Mouse (Mus musculus) layer of hippocampus, adult 2 months (tissue): ENCODE data around the gene Pamr1. TPM values are rescaled to one million over a fixed set of nuclear protein-coding genes. Genes with fewer than 3 reads are reported as not detected.
A peak's percentile ranks its signal among the peaks of the same experiment; 100 is the strongest.

ENCODE experiments used
- DNase-seq, 2 experiments: peaks; one replicate each; pipeline ENCODE4 v3.0.0; 2022; ENCODE audit warnings: low spot score in 2 of 2
- H3K27ac ChIP-seq: fragments of 200-600 bp; 2 replicates; pipeline ENCODE4 v1.8.1; 2022
- H3K4me3 ChIP-seq: fragments of 200-600 bp; 2 replicates; pipeline ENCODE4 v1.8.1; 2022; ENCODE audit warnings: mild to moderate bottlenecking
- CTCF ChIP-seq: fragments of 200-600 bp; conservative IDR thresholded peaks from 2 replicates; pipeline ENCODE4 v1.8.1; 2022; ENCODE audit warnings: antibody characterized with exemption, mild to moderate bottlenecking, moderate library complexity
- total RNA-seq, 2 experiments: library from RNA; stranded (reverse); gene quantifications; 2 replicates each; pipeline ENCODE4 v1.2.3; 2021

Gene Pamr1
- total RNA-seq, 2 experiments from 2014 or later: 8.0 to 8.3 TPM

DNA sequence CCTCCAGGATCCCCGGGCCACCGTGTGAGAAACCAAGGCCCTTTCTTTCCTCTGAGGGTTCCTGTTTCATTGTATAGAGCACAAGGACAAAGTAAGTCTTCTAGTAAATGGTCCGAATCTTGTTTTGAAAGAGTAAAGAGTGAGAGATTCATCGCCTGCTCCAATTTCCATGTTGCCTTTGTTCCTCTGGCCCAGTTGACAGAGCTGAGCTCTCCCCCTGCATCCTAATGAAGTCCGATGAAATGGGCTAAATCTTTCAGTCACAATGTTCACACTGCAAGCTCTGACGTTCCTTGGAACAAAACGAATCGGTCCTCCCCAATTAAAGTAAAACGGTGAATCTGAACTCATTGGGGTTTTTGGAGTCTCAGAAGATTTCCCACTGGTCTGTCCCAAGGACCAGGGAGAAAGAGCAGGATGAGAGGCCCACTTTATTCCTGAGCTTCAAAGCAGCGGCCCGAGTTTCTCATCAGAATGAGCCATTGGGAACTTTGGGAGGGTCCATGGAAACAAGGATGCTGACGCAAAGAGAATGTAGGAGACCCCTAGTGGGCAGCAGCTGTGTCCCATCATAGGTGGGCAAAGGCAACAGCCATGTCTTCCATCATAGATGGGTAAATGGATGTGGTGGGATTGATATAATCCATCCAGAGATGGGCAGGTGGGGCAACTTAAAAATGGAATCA is 71.1 kb downstream of the Pamr1 start:
- no peak overlapping the region for H3K4me3 ChIP-seq
- 0 out of 2 replicates have a peak, but pooled peaks have one; percentile 21 for TF ChIP-seq CTCF
- peak overlapping the region; percentile 88 for H3K27ac ChIP-seq
- peak; percentile 23 to 80 for DNase-seq

DNA sequence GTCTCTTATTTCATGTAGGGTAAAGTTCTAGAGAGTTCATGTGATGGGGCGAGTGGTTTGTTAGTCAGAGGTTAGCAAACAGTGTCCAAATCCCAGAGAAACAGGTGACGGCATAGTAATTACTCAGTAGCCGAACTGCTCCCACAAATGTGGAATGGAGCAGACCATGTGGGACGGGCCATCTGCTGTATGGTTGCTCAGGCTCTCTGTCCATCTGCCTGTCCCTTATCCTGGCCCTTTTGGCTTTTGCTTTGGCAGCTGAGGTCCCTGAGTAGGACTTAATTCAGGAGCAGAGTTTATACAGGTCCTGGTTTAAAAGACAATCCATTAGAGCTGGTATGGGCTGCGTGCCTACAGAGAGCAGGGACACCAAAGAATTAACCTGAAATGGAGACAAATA is 72.4 kb downstream of the Pamr1 start:
- DNase-seq: no peak
- H3K4me3 ChIP-seq: no peak overlapping the region
- no peak for TF ChIP-seq CTCF
- peak overlapping the region; percentile 78 for H3K27ac ChIP-seq

DNA sequence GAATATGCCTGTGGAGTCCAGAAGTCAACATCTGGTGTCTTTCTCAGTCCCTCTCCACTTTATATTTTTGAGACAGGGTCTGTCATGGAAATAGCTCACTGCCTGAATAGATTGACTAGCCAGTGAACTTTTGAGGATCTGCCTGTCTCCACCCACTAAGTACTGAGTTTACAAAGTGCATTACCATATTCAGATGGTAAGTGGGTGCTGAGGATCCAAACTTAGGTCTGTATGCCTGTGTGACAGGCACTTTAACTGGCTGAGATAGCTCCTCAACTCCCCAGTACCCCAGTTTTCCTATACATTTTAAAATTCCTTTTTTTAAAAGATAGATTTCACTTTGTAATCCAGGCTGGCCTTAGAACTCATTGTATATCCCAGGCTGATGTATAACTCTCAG is 73.1 kb downstream of the Pamr1 start:
- Histone ChIP-seq H3K4me3 (no peak overlapping the region), H3K27ac (peak overlapping the region; percentile 78)
- TF ChIP-seq CTCF: no peak
- DNase-seq: no peak

DNA sequence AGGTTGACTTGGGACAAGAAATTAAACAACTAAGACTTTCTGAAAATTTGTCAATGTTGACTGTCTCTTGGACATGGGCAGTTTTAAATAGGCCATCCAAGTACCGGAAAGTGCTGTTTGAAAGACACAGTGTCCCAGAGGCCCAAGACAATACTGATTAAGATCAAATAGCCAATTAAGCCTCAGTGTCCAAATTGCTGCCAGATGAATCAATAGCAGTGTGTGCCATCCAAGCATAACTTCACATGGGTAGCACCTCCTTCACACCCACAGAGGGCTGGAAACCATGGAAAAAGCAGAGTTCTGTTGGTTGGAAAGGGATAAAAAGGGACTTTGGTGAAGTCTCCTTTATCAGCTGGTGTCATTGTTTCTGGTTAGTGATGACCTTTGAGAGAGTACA is 74.7 kb downstream of the Pamr1 start:
- no peak for TF ChIP-seq CTCF
- Histone ChIP-seq H3K4me3 (no peak overlapping the region), H3K27ac (peak overlapping the region; percentile 77)
- DNase-seq: peak in 1 of 2 experiments; percentile 29

DNA sequence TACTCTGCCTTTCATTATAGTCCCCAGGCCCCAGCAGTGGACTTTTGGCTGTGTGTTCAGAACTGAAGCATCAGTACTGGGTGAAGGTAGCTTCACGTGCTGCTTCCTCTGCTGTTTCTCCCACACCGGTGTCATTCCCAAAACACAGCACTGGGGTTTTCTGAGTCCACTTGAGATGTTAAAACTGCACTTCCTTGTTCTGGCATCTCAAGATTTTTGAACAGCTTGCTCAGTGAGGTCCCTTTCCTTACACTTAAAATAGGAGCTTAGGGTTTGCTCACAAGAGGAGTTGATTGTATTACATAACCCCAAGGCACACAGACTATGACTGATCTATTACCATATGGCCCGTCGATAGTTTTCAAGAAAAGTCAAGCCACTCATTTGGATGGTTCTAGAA is 82.5 kb downstream of the Pamr1 start:
- no peak overlapping the region for H3K4me3 ChIP-seq
- no peak for DNase-seq
- H3K27ac ChIP-seq: peak overlapping the region; percentile 93; the same call in 1 of the 2 replicates
- TF ChIP-seq CTCF: no peak

DNA sequence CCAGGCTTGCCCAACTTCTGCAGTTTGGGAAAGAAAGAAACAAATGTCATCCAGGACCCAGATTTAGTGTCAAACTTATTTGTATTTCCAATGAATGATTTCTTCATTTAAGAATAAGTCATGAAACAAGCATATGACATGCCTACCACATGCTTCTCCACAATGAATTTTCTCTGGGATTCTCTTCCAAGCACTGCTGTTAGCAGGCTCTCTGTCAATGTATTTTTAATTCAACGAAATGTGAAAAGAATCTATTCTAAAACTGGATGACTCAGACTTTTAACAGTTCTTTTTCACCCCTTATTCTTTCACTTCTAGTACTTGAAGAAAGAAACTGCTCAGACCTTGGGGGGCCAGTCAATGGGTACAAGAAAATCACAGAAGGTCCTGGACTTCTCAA is 84.2 kb downstream of the Pamr1 start:
- Histone ChIP-seq H3K27ac (peak overlapping the region; percentile 93), H3K4me3 (no peak overlapping the region)
- no peak for TF ChIP-seq CTCF
- no peak for DNase-seq

GRCm38 (mm10) chr2:102635523-102636060 is 85.8 kb downstream of the Pamr1 start:
- peak in 1 of 2 experiments; percentile 41 for DNase-seq
- peak overlapping the region; percentile 9; the same call in 1 of the 2 replicates for H3K4me3 ChIP-seq
- no peak for TF ChIP-seq CTCF
- H3K27ac ChIP-seq: peak overlapping the region; percentile 93

DNA sequence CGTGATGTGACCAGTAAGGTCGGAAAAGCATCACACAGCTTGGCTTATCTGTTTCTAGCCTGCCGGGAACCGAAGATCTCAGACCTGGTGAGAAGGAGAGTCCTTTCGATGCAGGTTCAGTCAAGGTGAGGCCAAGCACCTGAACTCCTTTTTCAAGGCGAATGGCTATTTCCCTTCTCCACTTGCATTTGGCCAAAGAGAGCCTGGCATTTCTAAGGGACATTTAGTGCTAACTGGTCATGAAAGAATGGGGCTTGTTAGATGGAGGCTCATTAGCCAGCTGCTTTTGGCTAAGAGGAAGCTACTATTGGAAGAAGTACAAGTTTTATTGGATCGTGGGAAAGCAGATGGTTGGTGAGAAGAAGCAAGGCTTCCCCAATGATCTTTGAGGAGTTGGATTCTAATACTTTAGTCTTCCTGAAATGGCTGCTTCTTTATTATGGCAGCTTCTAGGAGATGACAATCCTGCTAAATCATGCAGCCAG is 86.3 kb downstream of the Pamr1 start:
- peak overlapping the region; percentile 93 for H3K27ac ChIP-seq
- DNase-seq: peak in 1 of 2 experiments; percentile 65

GRCm38 (mm10) chr2:102638140-102638539 is 88.3 kb downstream of the Pamr1 start:
- DNase-seq: no peak
- H3K4me3 ChIP-seq: no peak overlapping the region
- no peak for TF ChIP-seq CTCF
- peak overlapping the region; percentile 73 for H3K27ac ChIP-seq

More for the DNA sequence above, 86.3 kb downstream of the Pamr1 start:
- H3K4me3 ChIP-seq: peak overlapping the region; percentile 9; the same call in 1 of the 2 replicates
- TF ChIP-seq CTCF: no peak

- no peak for DNase-seq
- Histone ChIP-seq H3K4me3 (no peak overlapping the region), H3K27ac (peak overlapping the region; percentile 19; the same call in 1 of the 2 replicates)
- TF ChIP-seq CTCF: no peak
Measured at GRCm38 (mm10) chr2:102638690-102639089, 88.9 kb downstream of the Pamr1 start.

- TF ChIP-seq CTCF: no peak
- Histone ChIP-seq H3K27ac (peak overlapping the region; percentile 87), H3K4me3 (no peak overlapping the region)
- peak; percentile 53 to 79 for DNase-seq
Measured at GRCm38 (mm10) chr2:102648845-102649500, 99.2 kb downstream of the Pamr1 start.

DNA sequence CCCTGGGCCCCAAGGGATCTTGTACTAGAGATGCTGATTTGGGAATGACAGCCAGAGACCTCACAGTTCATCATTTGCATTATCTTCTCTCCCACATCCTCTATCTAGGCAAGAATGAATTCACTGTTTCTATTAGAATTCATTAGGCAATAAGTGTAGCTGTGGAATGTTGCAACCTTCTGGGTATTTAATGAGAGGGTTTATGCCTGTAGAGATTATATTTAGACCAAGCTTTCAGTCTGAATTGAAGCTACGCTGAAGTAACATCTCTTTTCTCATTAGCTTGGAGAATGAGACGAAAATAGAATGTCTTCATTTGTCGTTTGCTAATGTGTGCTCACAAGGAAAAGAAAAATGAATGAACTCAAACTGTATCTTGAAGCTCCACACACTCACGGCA is 100.5 kb downstream of the Pamr1 start:
- H3K27ac ChIP-seq: peak overlapping the region; percentile 86
- H3K4me3 ChIP-seq: no peak overlapping the region
- no peak for TF ChIP-seq CTCF
- DNase-seq: no peak
